Mouse (Mus musculus) embryonic facial prominence, embryonic 14.5 days (tissue): Measurements from ENCODE around the gene Crip2. TPM values are rescaled to one million over a fixed set of nuclear protein-coding genes. Genes with fewer than 3 reads are reported as not detected.

ENCODE experiments used
- ATAC-seq: fragments of 200-750 bp; cut with Nextera tagmentation; 2 replicates; pipeline ENCODE4 v1.8.0; 2017; ENCODE audit warnings: low read depth, moderate number of reproducible peaks, moderate TSS enrichment
- DNase-seq: peaks from one replicate; pipeline ENCODE4 v3.0.0-alpha.2; 2015; ENCODE audit warnings: low spot score
- H3K27ac ChIP-seq: fragments of 300-500 bp; sonication (generic); replicated peaks from 2 replicates; pipeline ENCODE4 v1.5.1; 2014; ENCODE audit warnings: low read depth, mild to moderate bottlenecking, low read length, moderate library complexity
- H3K27me3 ChIP-seq: fragments of 300-500 bp; sonication (generic); replicated peaks from 2 replicates; pipeline ENCODE4 v1.6.1; 2014; ENCODE audit warnings: low read length; ENCODE audit not compliant: control insufficient read depth, insufficient read depth
- H3K36me3 ChIP-seq: fragments of 300-500 bp; sonication (generic); 2 replicates; pipeline ENCODE4 v1.6.1; 2014; ENCODE audit warnings: low read length, mixed read lengths; ENCODE audit not compliant: control insufficient read depth, insufficient read depth
- H3K4me1 ChIP-seq: fragments of 300-500 bp; sonication (generic); 2 replicates; pipeline ENCODE4 v1.6.1; 2014; ENCODE audit warnings: antibody characterized with exemption, low read length; ENCODE audit not compliant: control insufficient read depth, insufficient read depth
- H3K4me2 ChIP-seq: fragments of 300-500 bp; sonication (generic); 2 replicates; pipeline ENCODE4 v1.6.1; 2014; ENCODE audit warnings: low read depth, mild to moderate bottlenecking, low read length, moderate library complexity, mixed read lengths
- H3K4me3 ChIP-seq: fragments of 300-500 bp; sonication (generic); 2 replicates; pipeline ENCODE4 v1.5.1; 2014; ENCODE audit warnings: low read depth, mild to moderate bottlenecking, low read length
- H3K9ac ChIP-seq: fragments of 300-500 bp; sonication (generic); 2 replicates; pipeline ENCODE4 v1.6.1; 2014; ENCODE audit warnings: low read depth, mild to moderate bottlenecking, low read length, moderate library complexity, mixed read lengths
- H3K9me3 ChIP-seq: fragments of 300-500 bp; sonication (generic); 2 replicates; pipeline ENCODE4 v1.6.1; 2016; ENCODE audit warnings: low read length; ENCODE audit not compliant: control insufficient read depth
- WGBS: fragments of 180-500 bp; shearing (Covaris S2); extraction: QIAGEN DNeasy Blood & Tissue Kit; methylation state at CpG from one replicate; pipeline ENCODE4 v1.1.7; 2014; 5-methylcytosine and 5-hydroxymethylcytosine counted together
- polyA plus RNA-seq: library from polyadenylated mRNA; unstranded; fragments of >200 nt; fragmentation: Nextera tagmentation; extraction: Ambion mirVana; gene quantifications from 2 replicates; pipeline ENCODE4 v1.2.1, GENCODE M21; 2014

Gene Crip2
- polyA plus RNA-seq, 1 experiment from 2014 or later, result 185 TPM

GRCm38 (mm10) chr12:113148381-113149035 is 8.5 kb downstream of the Crip2 start:
- Histone ChIP-seq H3K4me1 (peaks cover 12% of the 10 kb centered on the region), H3K27ac (no peak overlapping the region), H3K9ac (no peak overlapping the region), H3K36me3 (no peaks in the 10 kb centered on the region; the same call in 1 of the 2 replicates), H3K4me2 (no peak overlapping the region), H3K4me3 (no peak overlapping the region), H3K9me3 (no peaks in the 10 kb centered on the region), H3K27me3 (peaks cover 24% of the 10 kb centered on the region)
- DNase-seq (no peak), ATAC-seq (no peak)
- 34% methylated on average over 16 of the region's 16 CpGs for WGBS

DNA sequence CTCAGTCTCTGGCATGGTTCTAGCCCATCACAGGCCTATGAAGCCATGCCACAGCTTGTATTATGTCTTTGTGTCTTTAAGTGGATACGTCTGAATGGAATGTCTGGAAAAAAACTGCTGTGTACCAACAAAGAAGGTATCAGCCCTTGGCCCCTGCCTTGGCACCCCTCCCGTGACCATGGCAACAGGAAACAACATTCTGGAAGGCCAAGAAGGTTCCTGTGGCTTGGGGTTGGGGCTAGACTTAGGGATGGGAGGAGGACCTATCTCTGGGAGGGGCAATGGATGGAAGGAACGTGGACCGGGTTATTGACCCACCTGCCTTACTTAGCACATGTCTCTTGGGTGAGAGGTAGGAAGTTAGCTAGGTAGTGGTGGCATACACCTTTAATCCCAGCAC is 9.3 kb downstream of the Crip2 start:
- DNase-seq (no peak), ATAC-seq (no peak)
- peaks cover 24% of the 10 kb centered on the region for H3K27me3 ChIP-seq
- H3K4me3 ChIP-seq, result no peak overlapping the region
- H3K4me2 ChIP-seq, result no peak overlapping the region
- no peak overlapping the region for H3K27ac ChIP-seq
- H3K36me3 ChIP-seq, result no peaks in the 10 kb centered on the region; the same call in 1 of the 2 replicates
- peaks cover 12% of the 10 kb centered on the region for H3K4me1 ChIP-seq
- no peaks in the 10 kb centered on the region for H3K9me3 ChIP-seq
- no peak overlapping the region for H3K9ac ChIP-seq
- WGBS, result 68% methylated on average over 4 of the region's 4 CpGs

- no peak overlapping the region for H3K9ac ChIP-seq
- WGBS, result 63% methylated on average over 2 of the region's 3 CpGs
Observed at GRCm38 (mm10) chr12:113149896-113150295, 9.9 kb downstream of the Crip2 start.

GRCm38 (mm10) chr12:113150591-113150990 is 10.6 kb downstream of the Crip2 start:
- H3K27me3 ChIP-seq, result peaks cover 24% of the 10 kb centered on the region
- no peaks in the 10 kb centered on the region; the same call in 1 of the 2 replicates for H3K36me3 ChIP-seq
- no peak overlapping the region for H3K9ac ChIP-seq
- H3K4me3 ChIP-seq, result no peak overlapping the region
- ATAC-seq (no peak), DNase-seq (no peak)
- H3K27ac ChIP-seq, result no peak overlapping the region
- no peak overlapping the region for H3K4me2 ChIP-seq
- no peaks in the 10 kb centered on the region for H3K9me3 ChIP-seq
- peaks cover 12% of the 10 kb centered on the region for H3K4me1 ChIP-seq
- WGBS, result 86% methylated on average over 4 of the region's 4 CpGs

More at GRCm38 (mm10) chr12:113149896-113150295, 9.9 kb downstream of the Crip2 start:
- Histone ChIP-seq H3K27ac (no peak overlapping the region), H3K4me2 (no peak overlapping the region), H3K27me3 (peaks cover 24% of the 10 kb centered on the region), H3K4me1 (peaks cover 12% of the 10 kb centered on the region), H3K4me3 (no peak overlapping the region), H3K9me3 (no peaks in the 10 kb centered on the region), H3K36me3 (no peaks in the 10 kb centered on the region; the same call in 1 of the 2 replicates)
- DNase-seq (no peak), ATAC-seq (no peak)

DNA sequence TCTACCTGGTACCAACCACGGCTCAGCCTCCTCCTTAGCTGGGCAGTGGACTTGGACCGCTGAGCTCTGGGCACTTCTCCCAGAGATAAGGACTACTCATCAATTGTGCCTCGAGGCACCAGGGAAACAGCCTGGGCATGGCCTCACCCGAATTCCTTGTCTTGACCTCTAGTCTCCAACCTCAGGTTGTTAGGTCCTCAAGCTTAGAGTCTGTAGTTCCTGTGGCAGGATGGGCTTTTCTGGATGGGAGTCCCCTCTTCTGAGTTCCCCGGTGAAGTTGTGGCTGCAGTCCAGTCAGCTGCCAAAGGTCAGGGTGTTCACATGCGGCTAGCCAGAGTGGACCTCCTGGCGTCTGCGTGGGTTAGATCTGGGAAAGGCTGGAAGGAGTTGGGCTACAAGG is 11.0 kb downstream of the Crip2 start:
- Histone ChIP-seq H3K36me3 (no peaks in the 10 kb centered on the region), H3K9ac (no peak overlapping the region), H3K27me3 (peaks cover 24% of the 10 kb centered on the region), H3K4me2 (peak overlapping the region; percentile 91; the same call in 1 of the 2 replicates), H3K4me3 (no peak overlapping the region), H3K9me3 (no peaks in the 10 kb centered on the region), H3K27ac (no peak overlapping the region), H3K4me1 (peaks cover 12% of the 10 kb centered on the region)
- no peak for DNase-seq
- WGBS, result 75% methylated on average over 8 of the region's 8 CpGs
- ATAC-seq, result no peak

DNA sequence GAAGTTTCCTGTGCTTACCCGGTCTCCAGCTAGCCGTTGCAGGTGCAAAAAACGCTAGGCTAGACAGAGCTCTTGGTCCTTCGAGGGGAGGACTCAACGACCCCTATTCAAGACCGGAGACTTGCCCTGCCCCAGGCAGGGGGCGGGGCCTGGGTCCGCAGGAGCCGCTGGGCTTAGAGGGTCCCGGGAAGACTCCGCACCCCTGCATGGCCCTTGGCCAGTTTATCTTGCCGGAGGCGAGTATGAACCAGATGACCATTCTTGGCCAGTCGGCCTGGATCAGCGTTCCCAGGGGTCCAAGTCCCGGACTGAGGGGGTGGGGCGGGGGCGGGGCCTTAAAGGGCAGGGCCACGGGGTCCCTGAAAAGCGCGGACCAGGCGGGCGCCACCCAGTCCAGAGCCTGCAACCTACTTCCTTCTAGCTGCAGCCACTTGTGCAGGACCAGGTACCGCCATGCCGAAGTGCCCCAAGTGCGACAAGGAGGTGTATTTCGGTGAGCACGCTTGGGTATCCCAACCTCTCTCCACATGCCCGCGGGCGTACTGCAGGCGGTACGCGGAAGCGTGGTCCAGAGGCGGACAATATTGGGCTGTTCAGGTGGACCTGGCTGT is 11.7 kb downstream of the Crip2 start:
- no peak for DNase-seq
- Histone ChIP-seq H3K4me3 (peak overlapping the region; percentile 50), H3K27ac (no peak overlapping the region), H3K4me2 (peak overlapping the region; percentile 91), H3K36me3 (no peaks in the 10 kb centered on the region), H3K9ac (peak overlapping the region; percentile 61), H3K27me3 (peaks cover 22% of the 10 kb centered on the region), H3K4me1 (peaks cover 15% of the 10 kb centered on the region), H3K9me3 (no peaks in the 10 kb centered on the region)
- WGBS, result under 1% methylated on average over 23 of the region's 36 CpGs
- ATAC-seq, result no peak

GRCm38 (mm10) chr12:113152272-113152661 is 12.2 kb downstream of the Crip2 start:
- no peak overlapping the region for H3K27ac ChIP-seq
- no peaks in the 10 kb centered on the region for H3K9me3 ChIP-seq
- WGBS, result 10% methylated on average over 18 of the region's 19 CpGs
- ATAC-seq, result no peak
- no peaks in the 10 kb centered on the region for H3K36me3 ChIP-seq
- peaks cover 20% of the 10 kb centered on the region for H3K4me1 ChIP-seq
- DNase-seq, result peak; percentile 45
- peak overlapping the region; percentile 91 for H3K4me2 ChIP-seq
- peaks cover 18% of the 10 kb centered on the region for H3K27me3 ChIP-seq
- peak overlapping the region; percentile 50 for H3K4me3 ChIP-seq
- H3K9ac ChIP-seq, result peak overlapping the region; percentile 61

- Histone ChIP-seq H3K4me2 (peak overlapping the region; percentile 91), H3K27ac (no peak overlapping the region), H3K4me1 (peaks cover 20% of the 10 kb centered on the region), H3K4me3 (peak overlapping the region; percentile 50), H3K9me3 (no peaks in the 10 kb centered on the region), H3K9ac (no peak overlapping the region), H3K36me3 (no peaks in the 10 kb centered on the region), H3K27me3 (peaks cover 14% of the 10 kb centered on the region)
- ATAC-seq, result no peak
- 88% methylated on average over 6 of the region's 6 CpGs for WGBS
- DNase-seq, result no peak
Observed at GRCm38 (mm10) chr12:113152991-113153525, 13.0 kb downstream of the Crip2 start.
